Mouse (Mus musculus): Measurements from ENCODE around the gene E2f1.

The E2f1 gene

DNA sequence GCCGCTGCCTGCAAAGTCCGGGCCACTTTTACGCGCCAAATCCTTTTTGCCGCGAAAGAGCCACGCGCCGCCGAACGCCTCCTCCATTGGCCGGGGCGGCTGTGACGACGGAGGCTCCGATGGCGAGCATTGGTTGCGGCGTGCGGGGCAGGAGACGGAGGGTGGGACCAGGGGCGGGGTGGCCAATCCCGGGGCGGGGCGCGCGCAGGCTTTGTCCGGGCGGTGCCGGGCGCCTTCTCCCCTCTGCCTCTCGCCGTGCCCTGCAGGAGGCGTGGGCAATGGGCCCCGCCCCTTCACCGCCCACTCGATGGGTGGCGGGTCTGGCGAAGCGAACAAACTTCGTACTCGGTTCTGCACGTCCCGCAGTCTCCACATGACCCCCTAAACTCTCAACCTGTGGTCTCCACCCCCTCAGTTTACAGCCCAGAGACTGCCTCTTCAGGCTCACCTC, at the start of gene E2f1:
TSS of gene E2f1 (minus strand) at position 57 of the 451 bp plus-strand sequence.
- peak; percentile 95 for DNase-seq (ENCODE audit: low read depth)

DNA sequence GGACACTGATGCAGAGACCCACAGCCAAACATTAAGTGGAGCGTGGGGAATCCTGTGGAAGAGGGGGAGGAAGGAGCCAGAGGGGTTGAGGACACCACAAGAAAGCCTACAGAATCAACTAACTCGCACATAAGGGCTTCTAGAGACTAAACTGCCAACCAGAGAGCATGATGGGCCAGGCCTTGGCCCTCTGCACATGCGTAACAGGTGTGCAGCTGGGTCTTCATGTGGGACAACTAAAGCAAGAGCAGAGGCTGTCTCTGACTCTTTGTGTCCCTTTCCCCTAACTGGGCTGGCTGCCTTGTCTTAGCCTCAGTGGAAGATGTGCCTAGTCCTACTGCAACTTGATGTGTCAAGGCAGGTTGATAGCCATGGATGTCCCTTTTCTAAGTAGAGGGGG, 47.4 kb upstream of the E2f1 start:
- DNase-seq (ENCODE audit: low read depth) = no peak

DNA sequence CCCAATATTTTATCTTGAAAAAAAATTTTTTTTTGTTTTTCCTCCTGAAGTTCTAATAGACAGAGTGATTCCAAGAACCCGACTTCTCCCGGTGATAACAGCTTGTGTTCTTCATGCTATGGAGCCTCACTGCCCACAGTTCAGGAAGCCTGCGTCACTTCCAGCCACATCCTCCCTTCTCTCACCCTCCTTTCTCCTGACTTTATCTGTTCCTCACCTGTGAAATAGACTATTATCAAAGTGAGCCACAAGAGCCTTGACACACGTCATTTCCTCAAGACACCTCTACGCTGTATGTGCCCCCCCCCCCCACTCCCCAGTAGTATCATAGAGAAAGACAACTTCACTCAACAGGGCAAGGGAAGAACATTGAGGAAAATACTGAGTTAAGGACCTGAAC, 46.0 kb upstream of the E2f1 start:
- DNase-seq (ENCODE audit: low read depth) = peak; percentile 96

DNA sequence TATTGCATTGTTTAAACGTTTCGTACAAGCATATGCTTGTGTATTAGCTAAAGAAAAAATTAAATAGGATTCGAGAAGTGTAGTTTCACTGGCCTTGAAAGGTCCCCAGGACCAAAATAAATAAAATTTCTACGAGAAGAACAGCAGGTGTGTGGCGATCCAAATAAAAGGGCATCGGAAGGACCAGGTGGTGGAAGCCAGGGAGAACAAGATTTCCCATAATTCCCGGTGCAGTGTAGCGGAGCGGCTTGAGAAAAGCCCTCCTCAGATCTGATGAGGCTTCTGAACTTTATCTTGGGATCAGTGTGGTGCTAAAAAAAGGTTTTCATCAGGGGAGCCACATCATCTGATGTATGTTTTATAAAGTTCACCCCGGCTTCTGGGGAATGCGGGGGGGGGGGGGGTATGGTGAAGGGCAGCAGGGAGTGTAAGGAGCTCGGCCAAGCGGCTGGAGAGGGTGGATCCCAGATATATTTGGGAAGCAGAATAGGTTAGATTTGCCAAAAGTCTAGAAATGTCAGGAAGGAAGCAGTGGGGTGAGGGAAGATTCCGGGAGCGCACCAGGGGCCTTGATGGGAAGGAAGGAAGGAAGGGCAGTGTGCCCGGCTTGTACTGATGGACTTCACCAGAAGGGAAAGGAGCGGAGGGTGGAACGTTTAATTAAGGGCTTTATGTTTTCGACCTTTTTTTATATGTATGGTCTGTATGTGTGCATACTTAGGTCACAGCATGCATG, 45.3 kb upstream of the E2f1 start:
- DNase-seq (ENCODE audit: low read depth) = peak; percentile 47

DNA sequence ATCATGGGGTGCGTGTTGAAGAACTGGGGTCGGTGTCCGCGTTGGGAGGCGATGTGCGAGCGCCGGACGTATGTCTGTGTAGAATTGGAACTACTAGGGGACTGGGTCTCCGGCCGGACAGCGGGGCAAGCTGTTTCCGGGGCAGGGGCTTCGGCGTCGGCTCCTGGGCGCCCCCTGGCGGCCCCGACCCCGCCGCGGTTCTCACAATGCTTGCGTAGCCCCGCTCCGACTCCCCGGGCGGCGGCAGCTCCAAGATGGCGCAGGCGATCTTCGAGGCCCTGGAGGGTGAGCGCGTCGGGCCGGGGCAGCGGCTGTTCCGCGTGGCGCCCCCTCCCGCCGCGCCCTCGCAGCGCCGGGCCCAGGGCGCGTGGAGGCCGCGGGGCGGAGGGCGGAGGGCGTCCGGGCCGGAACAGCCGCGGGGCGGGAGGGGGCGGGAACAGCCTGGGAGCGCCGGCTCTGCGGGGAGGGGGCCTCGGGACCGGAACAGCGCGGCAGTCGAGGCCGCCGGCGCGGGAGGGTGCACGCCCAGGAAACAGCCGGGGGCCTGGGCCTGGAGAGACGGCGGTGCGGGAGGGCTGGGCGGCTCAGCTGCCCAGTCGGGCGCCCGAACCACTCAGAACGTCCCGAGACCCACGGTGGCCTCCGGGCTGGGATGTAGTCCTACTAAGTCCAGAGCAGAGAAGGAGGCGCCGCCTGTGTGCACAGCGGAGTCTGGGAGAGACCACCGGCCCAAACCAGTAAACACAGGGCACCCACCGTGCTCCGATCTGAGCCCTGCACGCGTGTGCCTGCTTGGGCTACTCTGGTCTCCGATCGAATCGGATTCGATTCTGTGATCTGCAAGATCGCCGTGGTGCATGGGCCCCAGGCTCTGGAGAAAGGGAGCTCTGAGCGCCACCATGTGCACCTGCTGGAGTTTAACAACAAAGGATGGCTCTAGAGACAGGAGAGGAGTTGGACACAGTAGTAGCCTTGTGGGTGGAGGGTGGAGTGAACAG, 43.7 kb upstream of the E2f1 start, which contains the start of the genes Zfp341 and 4930519P11Rik:
TSS of gene Zfp341 (plus strand) at position 180 of the 998 bp plus-strand sequence.
TSS of gene 4930519P11Rik (minus strand) at position 320 of the 998 bp plus-strand sequence.
- DNase-seq (ENCODE audit: low read depth) = peak; percentile 92

DNA sequence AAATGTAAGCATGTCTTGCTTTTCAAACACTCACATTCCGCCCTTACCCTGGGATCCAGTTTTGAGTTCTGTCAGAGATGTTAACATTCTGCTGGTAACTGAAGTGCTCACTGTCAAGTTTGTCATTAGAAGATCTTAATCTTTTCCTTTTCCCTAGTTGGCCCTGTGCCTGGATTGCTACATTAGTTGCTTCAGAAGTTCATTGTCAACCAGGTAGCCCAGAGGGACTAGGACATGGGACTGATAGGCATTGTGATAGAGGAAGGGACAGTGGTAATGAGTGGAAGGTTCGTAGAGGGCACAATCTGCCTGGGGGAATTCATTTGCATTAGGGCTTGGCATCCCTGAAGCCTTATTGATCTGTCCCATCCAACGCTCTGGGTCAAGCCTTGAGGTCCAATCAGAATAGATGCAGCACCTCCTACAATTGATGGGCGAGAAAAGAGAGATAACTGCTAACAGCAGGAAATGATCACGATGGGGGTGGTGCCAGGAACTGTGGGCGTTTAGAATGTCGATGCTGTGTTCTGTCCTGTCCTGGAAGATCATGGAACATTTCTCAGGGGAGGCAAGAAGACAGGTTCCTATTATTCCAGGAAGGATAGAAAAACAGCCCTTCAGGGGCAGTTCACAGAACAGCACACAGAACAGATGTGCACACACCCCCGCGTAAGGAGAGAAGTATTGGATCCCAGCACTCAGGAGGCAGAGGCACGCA, 39.5 kb upstream of the E2f1 start:
- DNase-seq (ENCODE audit: low read depth) = peak; percentile 24

DNA sequence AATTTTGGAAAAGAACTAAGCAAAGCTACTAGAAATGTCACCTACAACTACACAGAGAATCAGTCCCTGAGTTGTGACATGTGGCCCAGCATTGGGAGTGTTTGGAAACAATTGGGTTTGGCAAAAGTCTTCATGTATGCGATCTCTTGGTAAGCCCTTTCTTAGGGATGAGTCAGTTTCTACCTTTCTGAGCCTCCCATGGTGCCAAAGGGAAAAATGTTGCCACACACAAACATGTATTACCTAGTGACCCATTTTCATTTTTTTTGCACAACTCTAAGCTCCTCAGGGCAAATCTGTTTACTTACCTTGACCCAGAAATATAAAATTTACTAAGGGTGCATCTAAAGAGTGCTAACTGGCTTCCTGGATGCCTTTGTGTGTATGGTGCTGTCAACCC, 37.3 kb upstream of the E2f1 start:
- no peak for DNase-seq (ENCODE audit: low read depth)

DNA sequence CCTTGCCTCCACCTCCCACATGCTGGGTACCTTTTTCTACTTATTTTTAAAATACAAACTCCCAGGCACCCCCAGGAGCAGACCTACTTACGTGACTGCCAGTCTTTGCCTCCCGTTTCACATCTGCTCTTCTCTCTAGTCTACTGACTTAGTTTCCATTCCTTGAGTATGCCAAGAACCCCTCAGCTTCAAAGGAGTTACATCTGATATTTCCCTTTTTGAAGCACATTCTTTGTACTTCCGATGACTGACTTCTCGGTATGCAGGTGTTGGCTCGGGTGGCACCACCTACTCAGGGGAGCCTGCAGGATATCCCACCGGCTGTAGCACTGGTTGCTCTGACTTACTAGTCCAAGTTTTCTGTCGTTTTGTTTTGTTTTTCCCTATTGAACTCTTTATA, 34.5 kb upstream of the E2f1 start:
- DNase-seq (ENCODE audit: low read depth) = no peak

DNA sequence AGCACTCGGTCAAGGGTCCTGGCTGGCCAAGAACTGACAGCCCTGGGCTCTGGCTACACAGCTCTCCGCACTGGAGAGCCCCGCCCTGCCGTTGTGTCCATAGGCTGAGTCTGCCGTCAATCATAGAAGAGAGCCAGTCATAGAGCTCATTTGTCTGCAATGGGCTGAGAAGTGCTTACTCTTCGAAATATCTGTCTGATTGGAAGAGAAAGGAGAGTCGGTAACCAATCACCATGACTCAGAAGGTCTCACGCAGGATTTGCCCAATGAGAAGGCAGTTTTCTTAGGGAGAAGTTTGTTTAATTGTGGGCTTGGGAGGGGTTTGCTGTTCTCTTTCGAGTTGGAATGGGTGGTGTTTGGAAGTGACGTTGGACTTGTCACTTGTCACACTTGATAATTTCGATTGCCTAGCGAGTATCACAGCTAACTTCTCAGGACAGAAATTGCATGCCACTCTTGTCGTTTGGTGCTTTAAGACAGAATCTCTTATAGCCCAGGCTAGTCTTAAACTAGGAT, 34.0 kb upstream of the E2f1 start, which contains the start of gene Pxmp4:
TSS of gene Pxmp4 (minus strand) at position 71 of the 516 bp plus-strand sequence.
- DNase-seq (ENCODE audit: low read depth) = peak; percentile 100

DNA sequence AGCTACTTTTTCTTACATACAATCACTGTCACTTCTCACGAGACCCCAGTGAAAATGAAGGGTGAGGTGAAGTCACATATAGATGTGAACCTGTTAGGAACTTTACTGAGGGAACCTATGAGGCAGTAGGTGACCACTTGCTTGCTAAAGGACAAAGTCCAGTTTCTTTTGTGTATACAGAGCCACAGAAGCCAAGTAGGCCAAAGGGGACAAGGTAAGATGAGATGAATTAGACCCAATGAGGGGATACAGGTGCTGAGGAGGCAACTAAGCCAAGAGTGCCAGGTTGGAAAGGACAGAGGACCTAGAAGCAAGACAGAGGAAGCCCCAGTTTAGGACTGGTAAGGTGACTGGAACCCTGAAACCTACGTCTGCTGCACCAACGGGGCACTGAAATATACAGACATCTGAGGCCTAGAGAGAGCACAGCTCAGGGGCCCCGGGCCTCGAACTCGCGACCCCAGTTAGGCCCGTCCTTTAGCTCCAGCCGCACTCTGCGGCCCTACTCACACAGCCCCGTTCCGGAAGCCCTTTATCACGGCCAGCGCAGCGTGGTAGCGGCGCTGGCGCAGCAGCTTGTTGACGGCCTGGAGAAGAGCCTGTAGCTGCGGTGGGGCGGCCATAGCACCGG, 33.4 kb upstream of the E2f1 start:
- DNase-seq (ENCODE audit: low read depth) = no peak

DNA sequence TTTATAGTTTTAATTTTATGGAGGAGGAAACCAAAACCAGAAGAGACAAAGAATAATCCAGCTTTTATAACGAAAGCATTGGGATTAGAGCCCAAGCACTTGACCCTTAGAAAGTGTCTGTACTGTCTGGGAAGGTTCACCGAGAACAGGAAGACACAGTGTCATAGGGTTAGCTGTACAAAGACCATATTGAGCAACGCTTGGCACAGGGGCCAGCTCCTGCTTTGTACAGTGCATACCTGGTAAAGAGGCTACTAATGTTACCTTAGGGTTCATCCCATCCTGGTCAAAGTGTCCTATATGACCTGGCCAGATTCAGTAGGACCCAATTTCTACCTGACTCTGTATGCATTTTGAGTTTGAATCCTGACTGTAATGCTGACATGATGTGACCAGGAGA, 31.6 kb upstream of the E2f1 start:
- no peak for DNase-seq (ENCODE audit: low read depth)

DNA sequence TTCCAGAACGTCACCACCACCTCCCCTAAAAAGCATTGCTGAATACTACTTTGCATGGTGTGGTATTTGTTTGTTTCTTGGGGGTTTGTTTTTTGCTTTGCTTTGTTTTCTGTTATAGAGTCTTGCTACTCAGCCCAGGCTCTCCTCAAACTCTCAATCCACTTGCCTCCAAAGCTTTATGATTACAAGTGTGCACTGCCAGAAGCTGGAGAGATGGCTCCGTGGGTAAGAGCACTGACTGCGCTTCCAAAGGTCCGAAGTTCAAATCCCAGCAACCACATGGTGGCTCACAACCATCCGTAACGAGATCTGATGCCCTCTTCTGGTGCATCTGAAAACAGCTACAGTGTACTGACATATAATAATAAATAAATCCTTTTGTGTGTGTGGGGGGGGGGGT, 30.9 kb upstream of the E2f1 start:
- no peak for DNase-seq (ENCODE audit: low read depth)

DNA sequence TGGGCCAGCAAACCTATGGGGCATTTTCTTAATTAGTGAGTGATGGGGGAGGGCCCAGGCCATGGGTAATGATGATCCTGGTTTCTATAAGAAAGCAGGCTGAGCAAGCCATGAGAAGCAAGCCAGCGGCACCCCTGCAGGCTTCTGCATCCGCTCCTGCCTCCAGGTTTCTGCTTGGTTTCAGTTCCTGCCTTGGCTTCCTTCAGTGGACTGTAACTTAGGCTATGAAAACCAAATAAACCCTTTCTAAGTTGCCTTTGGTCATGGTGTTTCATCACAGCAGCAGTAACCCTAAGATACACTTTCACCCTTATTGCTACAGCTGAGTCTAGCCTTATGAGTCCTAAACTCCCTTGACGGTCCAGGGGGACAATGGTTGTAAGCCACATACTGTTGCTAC, 27.7 kb upstream of the E2f1 start:
- DNase-seq (ENCODE audit: low read depth) = no peak

DNA sequence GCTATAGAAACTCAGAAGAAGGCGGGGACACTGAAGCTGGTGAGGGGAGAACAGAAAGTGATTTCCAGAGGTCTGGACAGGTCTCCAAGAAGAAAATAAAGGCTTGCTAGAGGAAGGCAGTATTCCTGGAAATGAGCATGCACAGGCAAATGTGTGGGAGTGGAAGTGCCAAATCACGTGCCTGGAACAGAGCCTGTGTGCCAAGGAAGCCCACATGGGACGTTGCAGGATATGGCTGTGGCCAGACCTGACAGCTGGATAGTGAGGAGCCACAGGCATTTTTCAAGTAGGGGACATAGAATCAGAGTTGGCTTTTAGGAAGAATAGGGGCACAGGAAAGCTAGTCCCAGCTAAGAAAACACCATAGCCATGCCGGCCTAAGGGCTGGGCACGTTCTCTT, 26.1 kb upstream of the E2f1 start:
- DNase-seq (ENCODE audit: low read depth) = no peak

DNA sequence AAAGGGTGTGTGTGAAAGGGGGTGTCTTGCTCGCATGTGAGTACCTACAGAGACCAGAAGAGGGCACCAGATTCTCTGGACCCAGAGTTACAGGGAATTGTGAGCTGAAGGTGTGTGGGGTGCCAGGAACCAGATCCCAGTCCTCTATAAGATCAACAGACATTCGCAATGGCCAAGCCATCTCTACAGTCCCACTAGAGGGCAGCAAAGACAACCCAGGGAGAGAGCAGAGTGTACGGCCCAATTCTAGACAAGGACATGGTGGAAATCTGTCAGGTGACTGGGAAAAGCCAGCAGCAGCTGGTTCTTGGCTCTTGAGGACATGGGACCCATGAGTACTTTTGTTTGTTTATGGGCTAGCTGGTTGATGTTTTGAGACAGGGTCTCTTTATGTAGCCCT, 23.3 kb upstream of the E2f1 start:
- peak; percentile 62 for DNase-seq (ENCODE audit: low read depth)

DNA sequence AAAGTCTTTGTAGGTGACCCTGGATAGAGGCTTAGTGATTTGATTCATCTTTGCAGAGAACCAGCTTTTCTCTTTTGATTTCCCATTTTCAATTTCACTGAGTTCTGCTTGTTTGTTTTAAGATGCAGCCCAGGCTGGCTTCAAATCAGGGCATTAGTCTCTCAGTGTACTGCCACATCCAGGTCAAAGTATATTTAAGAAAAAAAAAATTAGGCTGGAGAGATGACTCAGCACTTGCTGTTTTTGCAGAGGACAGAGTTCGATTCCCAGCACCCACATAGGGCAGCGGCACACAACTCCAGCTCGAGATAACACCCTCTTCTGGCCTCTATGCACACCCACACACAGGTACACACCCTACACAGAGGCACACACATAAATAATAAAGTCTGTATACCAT, 21.5 kb upstream of the E2f1 start:
- DNase-seq (ENCODE audit: low read depth) = no peak

DNA sequence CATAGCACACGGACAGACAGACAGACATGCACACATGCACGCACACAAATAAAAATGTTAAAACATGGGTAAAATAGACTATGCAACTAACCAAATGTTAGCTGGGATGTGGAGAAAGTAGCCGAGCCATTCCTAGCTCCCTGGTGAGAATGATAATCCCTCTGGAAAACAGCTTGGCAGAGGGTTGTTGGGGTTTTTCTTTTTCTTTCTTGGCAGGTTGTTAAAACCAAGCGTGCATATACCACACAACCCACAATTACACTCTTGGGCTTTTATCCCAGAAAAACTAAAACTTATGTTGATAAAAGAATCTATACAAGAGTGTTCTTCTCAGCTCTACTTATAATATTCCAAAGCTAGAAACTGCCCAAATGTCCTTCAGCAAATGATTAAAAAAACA, 19.4 kb upstream of the E2f1 start:
- no peak for DNase-seq (ENCODE audit: low read depth)

DNA sequence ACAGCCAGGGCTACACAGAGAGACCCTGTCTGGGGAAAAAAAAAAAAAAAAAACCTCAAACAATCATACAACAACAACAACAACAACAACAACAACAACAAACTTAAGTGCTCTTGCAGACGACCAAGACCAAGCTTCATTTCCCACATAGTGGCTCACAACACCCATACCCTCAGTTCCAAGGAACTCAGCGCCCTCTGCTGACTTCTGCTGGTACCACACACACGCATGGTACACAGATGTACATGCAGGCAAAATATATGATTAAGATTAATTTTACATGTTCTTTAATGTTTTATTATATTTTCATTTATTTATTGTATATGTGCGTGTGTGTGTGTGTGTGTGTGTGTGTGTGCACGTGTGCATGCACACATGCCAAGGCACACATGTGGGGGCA, 16.7 kb upstream of the E2f1 start:
- peak; percentile 75 for DNase-seq (ENCODE audit: low read depth)

DNA sequence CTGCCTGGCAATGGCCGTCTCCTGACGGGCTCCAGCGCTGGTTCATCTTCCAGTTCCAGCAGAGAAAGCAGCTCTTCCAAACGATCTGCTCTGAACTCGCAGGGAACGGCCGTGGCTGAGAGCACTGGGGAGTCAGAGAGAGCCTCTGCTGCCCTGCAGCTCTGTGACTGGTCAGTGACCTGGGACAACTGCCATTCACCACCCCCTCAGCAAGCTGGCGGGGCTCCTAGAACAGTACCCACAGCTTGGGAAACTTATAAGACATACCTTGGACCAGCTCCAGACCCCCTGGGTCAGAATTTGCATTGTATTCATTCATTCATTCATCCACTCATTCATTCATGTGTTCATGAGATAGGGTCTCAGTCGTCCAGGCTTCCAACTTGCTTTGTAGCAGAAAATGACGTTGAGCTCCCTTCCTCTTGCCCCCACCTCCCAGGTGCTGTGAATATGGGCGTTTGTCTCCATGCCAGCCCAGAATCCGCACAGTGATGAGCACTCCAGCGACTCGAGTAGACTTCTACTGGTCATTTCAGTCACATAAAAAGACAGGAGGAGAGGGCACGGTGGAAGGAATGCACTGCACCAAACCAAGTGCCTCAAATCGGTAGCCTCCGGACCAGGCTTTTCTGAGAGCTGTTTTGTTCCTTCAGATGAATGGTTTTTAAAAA, 15.4 kb upstream of the E2f1 start:
- DNase-seq (ENCODE audit: low read depth) = no peak

DNA sequence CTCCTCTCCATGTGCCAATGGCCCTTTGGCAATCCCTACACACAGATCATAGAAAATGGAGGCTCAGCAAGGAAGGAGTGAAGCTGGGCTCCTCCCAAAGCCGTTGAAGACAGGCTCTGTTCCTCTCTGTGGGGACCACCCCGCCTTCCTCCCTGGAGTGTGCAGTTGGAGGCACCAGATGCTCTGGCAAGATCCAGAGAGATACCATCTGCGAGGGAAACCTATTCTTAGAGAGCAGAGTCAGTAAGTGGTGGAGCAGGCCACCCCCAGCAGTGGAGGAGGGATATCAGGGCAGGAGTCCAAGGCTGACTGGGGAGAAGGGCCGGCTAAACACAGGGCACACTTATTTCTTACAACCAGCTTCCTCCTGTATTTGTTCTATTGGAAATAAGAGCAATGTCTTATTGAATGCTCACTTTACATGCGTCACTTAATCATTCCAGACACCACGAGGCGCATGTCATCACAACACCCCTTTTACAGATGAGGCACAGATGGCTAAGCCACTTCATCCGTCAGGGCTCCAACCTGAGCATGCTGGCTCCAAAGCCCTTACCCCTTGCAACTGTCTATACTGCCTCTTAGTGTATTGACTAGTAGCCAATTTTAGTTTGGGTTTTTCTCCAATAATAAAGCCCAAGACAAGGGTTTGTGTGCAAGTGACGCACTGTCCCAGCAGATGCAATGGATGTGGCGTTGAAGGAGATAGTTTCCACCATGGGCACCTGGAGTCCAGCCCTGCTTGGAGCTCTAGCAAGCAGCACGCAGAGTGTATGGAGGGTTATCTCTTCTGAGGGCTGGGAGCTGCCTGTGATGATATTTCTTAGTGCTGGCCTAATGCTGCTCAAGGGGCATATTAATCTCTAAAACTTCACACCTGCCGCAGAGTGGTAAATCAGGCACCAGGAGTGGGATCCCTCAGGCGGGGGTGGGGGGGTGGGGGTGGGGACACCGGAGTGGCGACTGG, 14.5 kb upstream of the E2f1 start:
- DNase-seq (ENCODE audit: low read depth) = peak; percentile 73

Data from 416B (cell line).